16 mouse cellular contexts compared by ENCODE assay signal in the genomic region with DNA sequence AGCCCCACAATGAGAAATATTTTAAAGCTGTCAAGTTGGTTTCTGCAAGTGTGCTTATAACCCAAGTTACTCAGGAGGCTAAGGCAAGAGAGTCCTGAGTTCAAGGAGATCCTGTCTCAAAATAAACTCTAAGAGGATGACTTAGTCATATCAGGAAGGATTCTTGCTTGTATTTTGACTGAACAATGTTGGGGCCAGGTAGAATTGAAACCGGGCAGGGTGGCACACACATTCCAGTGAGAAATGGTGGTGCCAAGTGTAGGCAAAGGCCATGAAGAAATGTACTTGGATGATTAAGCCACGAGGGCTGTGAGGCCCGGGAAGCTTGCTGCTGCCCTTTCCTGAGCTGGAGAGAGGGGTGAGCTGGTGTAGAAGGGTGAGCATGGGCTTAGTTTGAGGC. TPM values are rescaled to one million over a fixed set of nuclear protein-coding genes. Genes with fewer than 3 reads are reported as not detected.
"Had no signal": no experiment of that assay in that cellular context is flagged by ENCODE, and none has a peak within 500 bp of the region (broad histone marks: within the 10 kb centered on the region; RNA-seq: fewer than 3 reads in every experiment).

No protein-coding gene starts in this region.

- H3K27me3 ChIP-seq: midbrain, embryonic 13.5 days; midbrain, embryonic 15.5 days; neural tube, embryonic 12.5 days; stomach, embryonic 15.5 days had no signal

- ATAC-seq: midbrain, embryonic 13.5 days; midbrain, embryonic 15.5 days had no signal

- H3K4me3 ChIP-seq: megakaryocyte, embryonic 14.5 days; midbrain, embryonic 13.5 days; midbrain, embryonic 15.5 days; neural tube, embryonic 12.5 days; stomach, embryonic 15.5 days had no signal

- H3K36me3 ChIP-seq: midbrain, embryonic 13.5 days; midbrain, embryonic 15.5 days; neural tube, embryonic 12.5 days; stomach, embryonic 15.5 days had no signal

- DNase-seq: lung, adult 18-20 months; lung, embryonic 14.5 days; lung, postnatal 10 days; lung, postnatal 36 days; right cerebral cortex, postnatal 14 days; thymus, adult 2 months; thymus, postnatal 25 days; thymus, postnatal 4 days had no signal

- H3K4me2 ChIP-seq: lung, embryonic 14.5 days; midbrain, embryonic 11.5 days; midbrain, embryonic 13.5 days; midbrain, embryonic 15.5 days; neural tube, embryonic 12.5 days; stomach, embryonic 15.5 days had no signal

- H3K9me3 ChIP-seq: megakaryocyte, embryonic 14.5 days; midbrain, embryonic 13.5 days; midbrain, embryonic 15.5 days; neural tube, embryonic 12.5 days; stomach, embryonic 15.5 days had no signal

- H3K4me1 ChIP-seq: midbrain, embryonic 13.5 days; midbrain, embryonic 15.5 days; neural tube, embryonic 12.5 days; stomach, embryonic 15.5 days had no signal

- H3K27ac ChIP-seq: macrophage; midbrain, embryonic 13.5 days; midbrain, embryonic 15.5 days; neural tube, embryonic 12.5 days; stomach, embryonic 15.5 days; stomach, postnatal 0 days had no signal

- H3K9ac ChIP-seq: lung, embryonic 14.5 days; midbrain, embryonic 13.5 days; midbrain, embryonic 15.5 days; neural tube, embryonic 12.5 days; stomach, embryonic 15.5 days had no signal

RNA-seq across cellular contexts. Expression of a gene that starts 13.0 kb away (rescaled TPM):
- polyA plus RNA-seq: midbrain, embryonic 11.5 days had no signal
